Mouse (Mus musculus): ENCODE measurements around the gene Skint8.
"Not testable (repeated sequence)": the region's sequence is repeated elsewhere in the genome, so short reads cannot be mapped to it uniquely, and the experiment has no call there.

Skint8 gene

GRCm38 (mm10) chr4:111919092-111919491 is at the start of gene Skint8:
Skint8 (plus strand) TSS chr4:111919392.
- DNase-seq = no peak

DNA sequence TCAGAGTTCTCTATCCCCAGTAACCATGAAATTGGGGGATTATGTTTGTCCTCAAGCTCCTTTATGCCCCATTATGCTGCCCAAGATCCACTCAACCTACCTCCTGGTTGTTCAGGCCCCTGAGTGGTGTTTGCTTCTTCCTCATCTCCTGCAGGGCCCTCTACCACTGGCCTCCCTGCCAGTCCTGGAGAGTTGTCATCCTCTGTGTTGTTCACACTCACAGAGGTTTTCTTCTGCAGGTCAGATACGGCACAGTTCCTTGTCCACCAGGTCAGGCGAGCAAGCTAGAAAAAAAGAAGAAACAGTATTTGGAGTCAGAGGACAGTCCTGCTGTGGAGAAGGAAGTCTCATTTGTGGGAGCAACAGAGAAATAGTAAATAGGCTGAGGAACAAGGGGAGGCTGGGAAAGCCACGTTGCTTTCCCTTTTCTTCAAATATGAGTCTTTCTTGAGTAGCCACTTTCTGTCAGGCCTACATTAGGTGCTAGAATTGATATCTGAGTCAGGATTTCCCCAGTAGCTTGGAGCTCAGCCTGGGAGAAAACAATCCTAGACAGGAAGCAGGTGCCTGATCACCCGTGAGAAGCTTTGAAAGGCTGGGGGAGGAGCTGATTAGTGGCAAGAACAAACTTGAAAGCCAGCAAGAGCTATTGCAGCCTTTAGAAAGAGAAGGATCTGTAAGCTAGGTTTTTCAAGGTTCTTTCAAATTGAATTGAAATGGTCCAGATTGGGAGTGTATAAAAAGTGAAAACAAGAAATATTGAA is 38.9 kb upstream of the Skint8 start:
- no peak for DNase-seq

GRCm38 (mm10) chr4:111883543-111883942 is 35.6 kb upstream of the Skint8 start:
- no peak for DNase-seq

GRCm38 (mm10) chr4:111886018-111886417 is 33.2 kb upstream of the Skint8 start:
- DNase-seq = peak; percentile 51

DNA sequence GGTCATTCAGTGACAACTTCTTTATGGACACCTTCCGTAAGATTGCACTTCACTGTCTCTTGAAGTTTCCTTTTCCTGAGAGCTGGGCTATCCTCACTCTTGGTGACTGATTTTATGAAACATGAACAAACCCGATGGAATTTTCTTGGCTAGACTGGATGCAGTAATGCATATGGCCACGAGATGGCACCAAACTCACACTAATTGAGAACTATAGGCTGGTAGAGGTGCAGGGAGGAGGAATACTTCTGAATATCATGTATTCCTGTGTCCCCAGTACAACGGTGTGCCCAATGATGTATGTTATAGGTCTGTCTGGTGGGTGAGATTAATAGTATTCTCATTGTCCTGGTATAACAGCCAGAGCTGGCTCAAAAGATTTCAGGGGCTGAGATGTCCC is 32.6 kb upstream of the Skint8 start:
- DNase-seq = peak; percentile 56

DNA sequence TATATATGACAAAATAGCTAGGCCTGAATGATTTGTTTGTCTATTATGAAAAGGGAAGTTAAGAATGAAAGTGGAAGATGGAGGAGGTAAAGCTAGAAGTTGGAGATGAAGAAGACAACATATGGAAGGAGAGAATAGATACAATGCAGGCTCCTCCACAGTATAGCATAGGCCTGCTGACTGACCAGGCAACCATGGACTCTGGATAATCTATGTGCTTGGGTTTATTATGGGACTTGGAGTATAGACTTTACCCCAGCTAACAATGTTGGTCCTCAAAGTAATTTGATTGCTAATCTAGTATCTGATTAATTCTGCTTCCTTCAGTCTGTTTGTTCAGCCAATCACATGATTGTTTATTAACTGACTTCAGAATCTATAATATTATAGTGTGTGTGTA is 27.1 kb upstream of the Skint8 start:
- DNase-seq = no peak

GRCm38 (mm10) chr4:111897755-111898154 is 21.4 kb upstream of the Skint8 start:
- peak; percentile 36 for DNase-seq

DNA sequence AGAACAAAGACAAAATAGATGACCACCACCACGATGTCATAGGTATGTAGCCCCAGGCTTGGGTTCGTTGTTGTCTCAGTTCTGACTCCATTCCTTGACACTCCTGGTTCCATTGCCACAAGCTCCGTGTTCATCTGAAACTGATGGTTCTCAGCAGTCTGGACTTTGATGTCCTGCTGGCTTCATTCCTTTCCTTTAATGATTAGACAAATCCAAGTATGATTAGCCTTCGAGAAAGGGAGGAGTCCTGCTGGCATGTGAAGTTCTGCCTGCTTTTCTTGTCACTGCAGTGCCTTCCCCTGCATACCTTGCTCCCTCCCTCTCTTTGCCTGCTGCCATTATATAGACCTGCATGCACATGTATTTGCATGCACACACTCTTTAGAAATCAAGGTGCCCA is 20.6 kb upstream of the Skint8 start:
- peak; percentile 71 for DNase-seq

DNA sequence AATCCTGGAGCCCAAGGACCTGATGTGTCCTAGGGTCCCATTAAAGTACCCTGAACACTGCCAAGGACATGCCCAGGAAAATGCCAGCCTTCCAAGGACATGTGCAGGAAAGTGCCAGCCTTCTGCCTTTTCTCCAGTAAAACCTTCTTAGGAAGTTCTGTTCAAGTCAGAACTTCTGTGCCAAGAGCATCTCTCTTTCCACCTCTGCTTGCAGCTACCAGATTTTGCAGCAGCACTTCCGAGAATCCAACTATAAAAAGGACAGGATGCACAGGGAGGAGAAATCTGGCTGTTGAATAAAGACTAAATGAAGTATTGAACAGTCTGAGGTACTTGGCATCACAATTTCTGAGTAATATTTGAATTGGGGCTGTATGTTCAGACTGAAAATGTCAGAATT is 18.7 kb upstream of the Skint8 start:
- DNase-seq = not testable (repeated sequence)

GRCm38 (mm10) chr4:111901473-111901872 is 17.7 kb upstream of the Skint8 start:
- no peak for DNase-seq

- DNase-seq = no peak
Observed at GRCm38 (mm10) chr4:111902775-111903174, 16.4 kb upstream of the Skint8 start, which contains the start of gene Slc5a9. Slc5a9 (minus strand) TSS chr4:111902918.

DNA sequence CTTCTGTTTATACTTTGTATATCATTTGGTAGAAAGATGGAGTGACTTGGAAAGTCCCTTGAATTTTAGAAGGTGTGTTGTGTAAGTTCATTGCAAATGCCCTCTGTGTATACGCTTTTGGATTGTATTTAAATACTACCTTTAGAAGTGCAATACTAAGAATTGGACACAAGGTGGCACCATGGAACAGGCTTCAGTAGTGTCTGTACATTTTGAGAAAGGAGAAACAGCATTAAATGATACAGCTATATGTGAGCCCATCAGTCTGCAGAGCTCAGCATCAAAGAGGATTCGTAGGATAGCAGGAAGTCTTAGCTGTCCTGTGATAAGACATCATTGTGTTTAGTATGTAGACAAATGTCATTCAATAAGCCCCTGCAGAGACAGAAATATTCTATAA is 11.3 kb upstream of the Skint8 start:
- DNase-seq = no peak

- DNase-seq = no peak
Observed at GRCm38 (mm10) chr4:111961309-111961708, 42.1 kb downstream of the Skint8 start.

DNA sequence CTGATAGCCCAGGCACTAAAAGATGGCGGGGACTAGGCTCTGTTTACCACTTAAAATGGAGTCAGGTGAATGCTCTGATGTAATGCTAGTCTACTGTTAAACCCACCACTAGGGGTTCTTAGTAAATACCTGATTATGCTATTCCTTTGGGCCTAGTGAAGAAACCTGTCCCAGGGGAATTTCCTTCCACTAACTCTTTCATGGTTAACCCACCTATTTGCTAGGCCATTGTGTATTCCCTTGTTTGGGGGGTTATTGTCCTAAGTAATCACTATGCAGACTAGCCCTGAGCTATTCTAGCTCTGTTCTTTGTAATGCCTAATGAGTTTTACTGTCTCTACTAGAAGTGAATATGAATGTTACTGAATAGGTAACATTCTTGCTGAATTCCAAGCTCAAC is 44.0 kb downstream of the Skint8 start:
- not testable (repeated sequence) for DNase-seq

- no peak for DNase-seq
Observed at GRCm38 (mm10) chr4:111963669-111964068, 44.5 kb downstream of the Skint8 start.

- no peak for DNase-seq
Observed at GRCm38 (mm10) chr4:111972623-111973022, 53.4 kb downstream of the Skint8 start, which contains the start of gene Skint7. Skint7 (plus strand) TSS chr4:111972923.
